Mouse (Mus musculus) monocyte, adult 5-6 weeks (primary cell): ENCODE results near the gene Susd4. TPM values are rescaled to one million over a fixed set of nuclear protein-coding genes. Genes with fewer than 3 reads are reported as not detected.

Experiments
- ATAC-seq: fragments of 153-309, 156-312 bp; replicated peaks from 2 replicates; pipeline ENCODE4 v1.8.0; 2017; ENCODE audit warnings: mild to moderate bottlenecking; ENCODE audit not compliant: low TSS enrichment, insufficient number of reproducible peaks, severe bottlenecking, poor library complexity, low FRiP score
- total RNA-seq: library from RNA; stranded (forward); fragments of 200-1000, 200-491, 200-594 nt; gene quantifications from 3 replicates; pipeline ENCODE4 v1.2.3, GENCODE M21; 2017

The Susd4 gene
- total RNA-seq, 1 experiment from 2014 or later = not detected

DNA sequence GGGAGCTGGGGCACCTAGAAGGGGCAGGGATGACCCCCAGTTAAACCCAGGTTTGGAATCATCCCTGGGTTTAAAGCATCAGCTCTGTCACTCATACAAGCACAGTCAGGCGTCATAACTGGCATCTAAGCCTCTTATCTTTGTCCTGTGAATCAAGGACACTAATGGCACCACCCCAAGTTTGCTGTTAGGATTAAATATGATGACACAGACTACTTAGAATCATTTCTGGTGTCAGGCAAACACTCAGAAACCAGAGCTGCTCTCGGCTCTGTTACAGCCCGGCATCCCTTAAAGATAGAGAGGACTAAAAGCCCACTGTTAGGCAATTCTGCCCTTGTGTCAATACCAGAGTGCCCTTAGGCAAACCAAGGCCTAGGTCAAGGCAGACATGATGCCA is 139.2 kb downstream of the Susd4 start:
- ATAC-seq = no peak

DNA sequence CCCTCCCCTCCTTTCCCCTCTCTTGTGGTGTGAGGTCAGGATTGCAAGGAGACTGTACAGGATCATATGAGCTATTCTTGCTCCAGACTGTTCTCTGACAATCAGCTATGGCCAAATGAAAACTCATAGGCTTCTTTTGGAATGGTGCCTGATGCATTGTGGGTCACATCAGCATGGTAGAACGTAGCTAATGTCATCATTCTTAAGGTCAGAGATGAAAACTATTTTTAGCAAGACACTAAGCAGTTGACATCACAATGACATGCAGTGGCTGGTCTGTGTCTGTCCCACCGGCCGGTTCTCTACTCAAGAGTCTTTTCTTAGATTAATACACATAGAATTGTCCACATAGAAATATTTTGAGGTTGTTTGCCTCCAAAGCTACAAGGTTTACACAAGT is 142.0 kb downstream of the Susd4 start:
- no peak for ATAC-seq

DNA sequence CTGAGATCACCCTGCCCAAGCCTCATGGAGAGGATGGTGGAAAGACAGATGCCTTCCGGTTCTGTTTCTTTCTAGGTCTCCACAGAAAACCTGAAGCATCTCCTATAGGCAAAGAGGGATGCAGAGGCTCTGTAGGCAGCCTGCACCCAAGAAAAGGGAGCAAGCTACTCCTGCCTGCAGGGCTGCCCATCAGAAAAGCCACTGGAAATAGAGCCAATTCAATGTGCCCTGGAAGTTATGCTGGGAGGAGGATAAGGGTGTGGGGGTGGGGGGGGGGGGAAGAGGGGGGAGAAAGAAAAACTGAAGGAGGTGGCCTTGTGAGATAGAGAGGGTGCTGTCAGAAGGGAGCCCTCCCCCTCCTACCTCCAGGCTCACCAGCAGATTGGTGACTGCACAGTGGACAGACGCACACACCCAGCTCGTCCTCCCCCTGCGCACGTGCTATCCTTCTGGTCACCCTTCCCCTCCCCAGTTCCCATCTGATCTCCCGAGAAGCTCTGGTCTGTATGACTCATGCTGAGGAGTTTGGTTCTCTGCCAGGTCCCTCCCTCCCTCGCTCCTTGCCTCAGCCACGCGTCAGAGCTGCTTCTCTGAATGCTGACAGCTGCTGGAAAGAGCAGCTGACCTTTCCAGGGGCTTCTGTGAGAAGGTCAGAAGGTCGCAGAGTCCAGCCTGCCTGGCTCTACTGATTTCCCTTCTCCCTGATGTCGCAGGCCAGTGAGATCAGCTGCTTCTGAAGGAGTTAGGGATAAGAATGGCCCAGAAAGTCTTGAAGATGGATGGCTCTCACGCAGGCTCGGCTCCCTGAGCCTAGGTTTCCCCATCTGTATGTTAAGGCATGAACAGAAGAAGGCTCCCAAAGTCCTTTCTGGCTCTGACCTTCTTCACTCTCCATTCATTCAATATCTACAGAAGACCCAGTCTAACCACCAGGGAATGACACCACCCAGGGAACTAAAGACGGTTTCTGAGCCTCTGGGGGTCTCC is 144.7 kb downstream of the Susd4 start:
- ATAC-seq = peak; percentile 74

DNA sequence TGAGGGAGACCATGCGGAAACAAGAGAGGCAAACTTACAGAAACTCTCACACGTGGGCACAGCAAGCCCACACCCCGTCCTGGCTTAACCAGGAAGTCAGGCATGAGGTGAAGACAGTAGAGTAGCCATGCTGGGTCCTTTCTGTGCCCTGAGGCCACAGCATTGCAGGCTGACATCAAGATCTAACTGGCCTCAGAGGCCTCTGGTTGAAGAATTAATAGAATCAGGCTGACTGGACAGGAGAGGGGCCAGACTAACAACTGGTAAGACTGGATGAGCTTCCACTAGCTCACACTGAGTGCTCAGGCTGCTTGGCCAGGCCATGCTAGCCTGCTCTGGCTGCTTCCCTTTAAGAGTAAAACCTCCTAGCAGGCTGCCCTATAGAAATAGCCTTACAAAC is 145.4 kb downstream of the Susd4 start:
- no peak for ATAC-seq

DNA sequence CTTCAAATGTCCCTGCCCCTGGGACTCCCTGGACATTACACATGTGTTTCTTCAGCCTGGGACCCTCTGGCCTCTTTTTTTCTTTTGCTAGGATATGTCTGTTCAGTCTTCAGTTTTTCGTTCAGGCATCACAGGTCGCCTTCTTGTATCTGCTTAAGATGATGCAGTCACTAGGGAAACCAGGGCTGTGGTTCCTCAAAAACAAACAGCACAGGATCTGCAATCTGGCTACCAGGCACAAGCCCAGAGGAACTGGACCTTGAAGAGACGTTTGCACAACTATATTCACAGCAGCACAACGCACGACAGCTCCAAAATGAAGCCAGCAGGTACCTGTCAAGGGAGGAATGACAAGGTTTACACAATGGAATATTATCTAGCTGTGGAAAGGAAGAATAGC is 145.9 kb downstream of the Susd4 start:
- no peak for ATAC-seq

DNA sequence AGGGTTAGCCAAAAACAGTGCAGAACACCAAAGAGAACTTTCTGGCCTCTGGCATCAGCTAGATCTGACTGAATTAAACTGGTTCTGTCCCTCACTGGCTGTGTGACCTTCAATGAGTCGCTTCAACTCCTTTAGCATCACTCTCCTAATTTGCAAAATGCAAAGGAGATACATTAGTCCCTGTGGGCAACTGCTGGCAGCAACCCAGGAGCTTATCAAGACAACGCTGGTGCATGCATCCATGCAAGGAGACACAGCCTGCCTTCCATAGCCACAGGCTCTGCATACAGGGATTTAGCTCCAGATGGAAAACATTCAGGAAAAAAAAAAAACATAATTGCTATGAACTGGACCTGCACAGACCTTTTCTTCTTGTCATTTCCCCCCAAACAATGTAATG is 148.9 kb downstream of the Susd4 start:
- ATAC-seq = no peak

DNA sequence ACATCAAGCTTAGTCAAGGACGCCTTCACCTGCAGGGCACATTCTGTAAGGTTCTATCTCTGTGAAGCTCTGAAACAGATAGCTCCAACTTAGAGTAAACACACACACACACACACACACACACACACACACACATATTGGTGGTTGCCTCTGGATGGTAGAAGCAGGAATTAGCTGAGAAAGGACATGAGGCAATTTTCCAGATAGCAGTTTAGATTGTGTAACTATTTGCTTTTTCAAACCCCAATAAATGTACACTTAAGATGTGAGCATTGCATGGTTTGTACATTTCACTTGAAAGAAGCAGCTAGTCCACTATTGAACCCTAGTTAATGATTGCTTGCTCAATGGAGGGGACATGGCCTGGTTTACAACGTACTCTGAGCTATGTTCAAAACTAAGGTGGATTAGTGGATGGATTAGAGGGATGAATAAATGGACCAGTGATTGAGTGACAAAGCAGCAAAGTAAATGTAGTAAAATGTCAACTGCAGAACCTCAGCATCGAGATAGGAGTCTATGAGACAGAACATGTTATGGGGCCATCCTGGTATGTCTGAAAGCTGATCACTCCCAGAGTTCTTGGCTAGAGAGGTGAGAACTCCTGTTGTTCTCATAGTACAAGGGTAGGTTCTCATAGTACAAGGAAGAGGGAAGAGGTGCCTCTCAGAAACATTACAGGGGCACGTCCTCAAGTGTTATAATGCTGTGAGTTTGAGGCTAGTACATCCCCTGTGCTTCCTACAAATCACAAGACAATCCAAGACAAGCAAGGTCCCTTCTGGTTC is 150.7 kb downstream of the Susd4 start:
- ATAC-seq = no peak

DNA sequence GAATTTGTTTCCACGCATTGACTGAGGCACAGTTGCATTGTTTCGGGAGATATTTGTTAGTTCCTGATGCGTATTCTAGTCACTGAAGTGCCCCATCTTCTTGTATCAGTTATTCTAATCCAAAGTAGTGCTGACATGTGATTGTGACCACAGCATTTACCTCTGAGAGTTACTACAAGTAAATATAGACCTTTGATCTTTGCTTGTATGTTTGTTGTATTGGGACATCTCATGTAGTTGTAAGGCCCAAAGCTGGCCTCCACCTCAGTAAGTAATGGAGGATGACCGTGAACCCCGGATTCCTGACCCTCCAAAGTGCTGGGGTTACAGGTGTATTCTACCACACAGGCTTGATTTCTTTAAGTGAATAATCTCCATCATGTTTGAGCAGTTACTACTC is 152.5 kb downstream of the Susd4 start:
- ATAC-seq = no peak

DNA sequence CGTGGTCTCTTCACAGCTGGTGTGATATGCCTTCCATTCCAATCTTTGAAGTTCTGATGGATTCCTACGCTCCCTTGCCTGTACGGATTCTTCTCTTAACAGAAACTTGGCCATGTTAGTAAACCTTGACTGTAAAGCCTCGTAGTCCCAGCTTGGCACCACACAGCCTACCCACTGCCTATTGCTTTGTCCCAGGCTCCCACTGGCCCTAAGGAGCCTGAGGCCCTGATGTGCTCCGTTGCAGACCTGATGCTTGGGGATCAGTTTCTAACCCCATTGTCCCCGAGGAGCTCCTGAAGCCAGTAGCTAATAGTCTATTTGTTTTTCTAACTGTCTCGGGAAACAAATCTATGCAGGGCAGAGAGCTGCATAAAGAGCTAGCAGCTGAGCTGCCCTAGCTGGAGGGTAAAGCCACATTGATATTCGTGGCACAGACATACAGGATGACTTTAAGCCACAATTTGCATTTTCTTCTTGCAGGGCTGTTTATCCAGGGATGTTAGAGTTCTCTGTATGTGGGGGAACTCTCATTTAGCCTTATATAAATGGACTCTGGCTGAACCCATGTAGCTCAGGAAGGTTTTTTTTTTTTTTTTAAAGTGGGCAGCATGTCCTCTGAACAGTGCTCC is 155.2 kb downstream of the Susd4 start:
- no peak for ATAC-seq

DNA sequence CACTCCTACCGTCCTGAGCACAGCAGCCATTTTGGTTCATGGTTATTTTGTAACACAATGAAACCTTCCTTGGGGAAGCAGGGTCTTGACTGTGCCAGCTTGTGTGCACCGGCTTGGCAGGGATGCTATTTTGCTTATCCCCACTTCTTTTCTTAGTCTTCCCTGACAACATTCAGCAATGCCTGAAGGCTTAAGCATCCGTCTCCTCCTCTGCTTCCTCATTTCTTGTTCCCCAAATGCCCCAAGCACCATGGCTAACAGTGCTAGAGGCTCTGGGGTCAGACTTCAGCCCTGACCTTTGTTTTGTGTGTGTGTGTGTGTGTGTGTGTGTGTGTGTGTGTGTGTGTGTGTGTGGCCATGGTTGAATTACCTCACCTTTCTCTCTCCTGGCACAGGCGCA is 159.2 kb downstream of the Susd4 start:
- ATAC-seq = peak; percentile 85

DNA sequence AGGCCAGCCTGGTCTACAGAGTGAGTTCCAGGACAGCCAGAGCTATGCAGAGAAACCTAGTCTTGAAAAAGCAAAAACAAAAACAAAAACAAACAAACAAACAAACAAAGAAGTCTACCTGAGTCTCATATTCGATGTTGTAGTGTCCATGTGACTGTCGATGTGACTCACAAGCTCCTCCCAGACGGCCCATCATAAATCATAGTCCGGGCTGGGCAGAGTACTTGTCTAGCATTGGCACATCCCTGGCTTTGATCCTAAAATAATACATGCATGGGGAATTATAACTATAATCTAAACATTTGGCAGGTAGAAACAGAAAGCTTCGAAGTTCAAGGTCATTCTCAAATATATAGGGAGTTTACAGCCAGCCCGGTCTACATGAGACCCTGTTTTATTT is 162.8 kb downstream of the Susd4 start:
- no peak for ATAC-seq

DNA sequence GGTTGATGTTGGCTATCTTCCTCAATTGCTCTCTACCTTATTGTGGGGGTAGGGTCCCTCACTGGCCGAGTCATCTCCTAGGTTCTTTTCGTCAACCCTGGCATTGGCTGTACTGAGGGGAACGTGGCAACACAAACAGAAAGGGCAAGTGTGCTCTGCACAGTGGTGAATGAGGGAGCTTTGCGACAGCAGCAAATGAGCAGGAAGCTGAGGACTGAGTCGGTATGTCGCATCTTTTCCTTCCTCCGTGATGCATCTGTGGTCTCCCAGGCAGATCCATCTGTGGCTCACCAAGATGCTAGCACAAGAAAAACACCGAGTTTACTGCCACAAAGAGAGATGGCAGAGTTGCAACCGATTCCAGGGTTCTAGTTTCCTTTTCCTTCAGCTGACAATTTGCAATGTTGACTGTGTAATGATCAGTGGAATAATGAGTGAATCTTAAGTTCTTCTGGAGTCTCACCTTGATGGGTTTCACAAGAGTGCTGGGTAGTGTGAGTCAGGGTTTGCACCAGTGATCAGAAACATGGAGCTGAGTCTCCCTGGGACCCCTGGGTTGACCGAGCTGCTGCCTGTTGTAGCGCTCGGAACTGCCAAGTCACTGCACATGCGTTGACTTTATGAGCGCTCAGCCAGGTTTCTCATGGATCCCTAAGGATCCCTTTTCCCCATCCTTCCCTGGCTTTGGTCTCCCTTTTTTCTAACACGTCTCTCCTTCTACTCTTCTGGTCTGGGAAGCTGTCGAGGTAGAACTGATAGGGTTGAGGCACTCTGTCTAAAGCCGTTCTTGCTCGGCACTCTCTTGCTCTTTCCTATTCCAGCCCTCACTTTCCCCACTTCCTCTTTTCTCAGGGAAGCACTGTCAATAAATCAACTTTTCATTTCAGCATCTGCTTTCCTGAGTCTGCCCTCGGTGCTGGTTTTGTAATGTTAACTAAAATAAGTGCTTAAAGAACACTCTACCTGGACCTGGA is 164.5 kb downstream of the Susd4 start:
- ATAC-seq = 0 out of 2 replicates have a peak, but pooled peaks have one; percentile 58

DNA sequence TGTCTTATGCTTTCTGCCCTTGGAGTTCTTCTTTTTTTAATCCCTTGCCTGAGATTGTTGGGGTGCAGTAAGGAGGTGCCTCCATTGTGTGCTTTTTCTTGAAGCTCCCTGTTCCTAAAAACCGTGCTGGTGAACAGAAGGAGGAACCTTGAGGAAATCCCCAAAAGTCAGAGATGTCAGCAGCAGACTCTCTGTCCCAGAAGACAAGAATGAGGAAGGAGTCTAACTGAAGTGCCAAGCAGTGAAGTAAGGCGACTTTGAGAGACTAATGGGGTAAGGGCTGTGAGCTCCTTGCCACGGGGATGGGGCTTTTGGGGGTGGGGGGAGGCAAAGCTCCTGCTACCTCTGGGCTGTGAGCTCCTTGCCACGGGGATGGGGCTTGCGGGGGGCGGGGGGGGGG is 171.8 kb downstream of the Susd4 start:
- no peak for ATAC-seq

DNA sequence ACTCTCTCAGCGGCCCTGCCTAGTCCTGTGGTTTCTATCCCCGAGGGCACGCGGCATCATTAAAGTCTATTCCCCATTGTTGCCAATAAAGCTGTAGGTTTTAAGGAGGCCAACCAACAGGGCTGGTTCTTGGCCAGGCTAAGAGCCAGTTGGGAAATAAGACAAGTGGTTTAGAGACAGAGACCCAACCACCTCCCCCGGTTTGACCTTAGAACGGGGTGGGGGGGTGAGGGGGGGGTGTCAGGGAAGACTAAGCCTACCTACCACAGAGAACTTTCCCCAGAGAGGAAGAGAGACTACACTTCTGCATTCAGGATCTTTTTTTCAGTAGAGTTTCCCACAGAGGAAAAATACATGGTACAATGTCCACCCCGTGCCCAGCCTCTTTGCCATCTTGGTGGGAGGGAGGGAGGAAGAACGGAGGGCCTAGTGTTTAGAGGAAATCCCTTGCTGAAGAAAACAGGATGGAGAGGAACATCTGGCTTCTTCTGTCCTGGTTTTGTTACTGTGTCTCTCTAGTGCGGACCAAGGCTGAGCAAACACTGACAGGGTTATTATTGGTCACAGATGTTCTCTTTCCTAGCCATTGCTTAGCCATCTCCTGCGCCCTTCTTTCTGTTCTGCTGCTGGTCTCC is 173.9 kb downstream of the Susd4 start:
- ATAC-seq = no peak

DNA sequence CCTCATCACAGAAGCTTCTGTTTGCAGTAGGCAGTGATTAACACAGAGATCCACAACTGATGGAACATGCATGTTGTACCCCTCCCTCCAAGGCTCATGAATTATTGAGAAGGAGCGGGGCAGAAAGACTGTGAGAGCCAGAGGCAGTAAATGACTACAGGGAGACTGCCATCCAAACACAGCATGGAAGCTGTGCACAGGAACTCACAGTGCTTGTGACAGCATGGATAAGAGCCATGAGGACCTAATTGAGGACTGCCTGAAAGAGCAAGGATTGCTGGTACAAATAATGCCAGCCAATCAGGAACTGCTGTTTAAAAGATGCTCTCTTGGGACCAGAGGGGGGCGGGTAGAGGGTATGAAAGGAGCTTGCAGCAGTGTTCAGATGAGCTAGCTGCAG is 178.3 kb downstream of the Susd4 start:
- ATAC-seq = no peak

DNA sequence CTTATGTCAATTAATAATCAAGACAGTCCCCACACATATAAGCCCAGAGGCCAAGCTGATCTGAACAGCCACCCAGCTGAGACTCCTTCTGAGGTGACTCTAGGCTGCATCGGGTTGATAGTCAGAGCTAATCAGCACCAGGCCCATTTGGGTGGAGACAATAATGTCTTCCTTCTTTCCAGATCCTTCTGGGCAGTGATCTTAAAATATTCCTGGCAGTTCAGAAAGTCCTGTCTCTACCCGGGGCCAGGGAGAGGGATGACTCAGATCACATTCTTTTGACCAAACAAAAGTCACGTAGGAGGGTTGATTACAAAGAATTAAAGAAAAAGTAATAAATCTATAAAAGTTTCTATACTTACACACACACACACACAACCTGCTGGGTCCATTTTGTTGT is 180.3 kb downstream of the Susd4 start:
- ATAC-seq = no peak

DNA sequence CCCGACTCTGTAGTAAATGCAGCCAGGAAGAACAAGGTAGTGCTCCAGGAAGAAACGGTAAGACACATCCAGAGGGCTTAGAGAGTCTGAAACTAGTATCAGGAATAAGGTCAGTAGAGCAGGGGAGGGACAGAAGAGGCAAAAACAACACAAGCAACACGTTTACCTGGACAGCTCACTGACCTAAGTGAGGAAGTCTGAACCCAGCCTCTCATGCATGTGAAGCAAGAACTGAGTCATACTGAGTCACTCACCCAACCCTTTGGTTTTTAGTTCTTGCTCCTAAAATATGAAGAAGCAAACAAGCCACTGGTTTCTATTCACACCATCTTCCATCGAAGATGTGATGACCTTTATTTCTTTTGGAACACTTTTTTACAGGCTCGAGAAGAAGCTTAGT is 181.0 kb downstream of the Susd4 start:
- peak; percentile 45; the same call in 1 of the 2 replicates for ATAC-seq

DNA sequence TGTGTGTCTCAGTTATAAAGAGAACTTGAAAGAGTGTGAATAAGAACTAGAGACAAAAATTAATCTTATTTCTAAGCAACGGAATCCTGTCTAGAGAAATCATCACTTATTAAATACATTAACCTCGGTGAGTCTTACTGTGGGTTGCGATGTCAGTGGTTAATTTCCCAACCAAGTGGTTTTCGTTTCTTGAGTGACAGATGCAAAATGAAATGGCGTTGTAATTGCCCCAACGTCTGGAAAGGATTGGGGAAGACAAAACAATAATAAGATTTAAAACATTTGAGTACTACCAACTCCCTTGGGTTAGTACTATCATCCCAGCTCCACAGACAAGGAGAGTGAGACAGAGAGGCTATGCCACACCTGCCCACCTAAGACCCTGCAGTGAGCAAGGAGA is 181.9 kb downstream of the Susd4 start:
- no peak for ATAC-seq
